8 mouse cellular contexts compared by ENCODE assay signal in genomic region chr6:51383769-51384755, GRCm38 (mm10). TPM values are rescaled to one million over a fixed set of nuclear protein-coding genes. Genes with fewer than 3 reads are reported as not detected.
DNase-seq lines count a peak whose midpoint lies in the region; ATAC-seq and TF ChIP-seq lines count a peak whose summit lies in the region.

No protein-coding gene starts in this region.

- no peaks in the 10 kb centered on the region for H3K4me1 ChIP-seq in hindbrain, postnatal 0 days (ENCODE audit: insufficient read depth, low read length)

- no peak overlapping the region for H3K9ac ChIP-seq in hindbrain, postnatal 0 days (replicated peaks; ENCODE audit: low read length)

- no peaks in the 10 kb centered on the region for H3K9me3 ChIP-seq in hindbrain, postnatal 0 days (ENCODE audit: low read length)

- peak; percentile 79 for TF ChIP-seq CTCF in gastrocnemius, adult 2 months (IDR thresholded peaks at IDR 0.05)
- TF ChIP-seq CTCF in hindbrain, postnatal 0 days (IDR thresholded peaks at IDR 0.05; ENCODE audit: low read depth) = peak; percentile 82

- peak; percentile 46; the same call in 1 of the 2 replicates for ATAC-seq in hindbrain, postnatal 0 days
- ATAC-seq in megakaryocyte, adult 5-6 weeks (ENCODE audit: poor library complexity, severe bottlenecking) = peak; percentile 88

- no peaks in the 10 kb centered on the region for H3K27me3 ChIP-seq in hindbrain, postnatal 0 days (ENCODE audit: insufficient read depth, low read length)

- DNase-seq in T-cell, adult 2 months (ENCODE audit: low spot score) = peak; percentile 77
- peak; percentile 86 to 92 for DNase-seq in cerebellum, postnatal 36 days
- peak; percentile 88 for DNase-seq in gastrocnemius, adult 2 months
- DNase-seq in hindbrain, postnatal 0 days (ENCODE audit: low spot score) = peak; percentile 98
- peak; percentile 83 to 92 for DNase-seq in left cerebral cortex, adult 18-20 months (ENCODE audit: low spot score in 2 of 2)
- peak; percentile 81 for DNase-seq in right cerebral cortex, adult 18-20 months
- peak; percentile 75 for DNase-seq in urinary bladder, postnatal 10 days (ENCODE audit: low spot score)

- peak overlapping the region; percentile 45 for H3K4me2 ChIP-seq in hindbrain, postnatal 0 days (ENCODE audit: low read depth, low read length)

- no peaks in the 10 kb centered on the region for H3K36me3 ChIP-seq in hindbrain, postnatal 0 days (ENCODE audit: insufficient read depth, low read length)

- no peak overlapping the region for H3K27ac ChIP-seq in gastrocnemius, adult 2 months
- peak overlapping the region; percentile 43 for H3K27ac ChIP-seq in hindbrain, postnatal 0 days

- 12% methylated on average over 26 of the region's 26 CpGs for WGBS in hindbrain, postnatal 0 days

- intact Hi-C loops in gastrocnemius, adult 2 months (cut with DNase I) = loop anchor here (1.0 to 5.0 kb wide), 5 partner anchors 123 to 833 kb away; no protein-coding TSS in a partner anchor

- H3K4me3 ChIP-seq in gastrocnemius, adult 2 months = peak overlapping the region; percentile 57
- 0 out of 2 replicates have a peak overlapping the region, but pooled peaks have one; percentile 11 for H3K4me3 ChIP-seq in hindbrain, postnatal 0 days (ENCODE audit: low read length)

RNA-seq across cellular contexts. Expression of gene Nfe2l3, which starts 48.4 kb away (rescaled TPM):
- total RNA-seq in gastrocnemius, adult 2 months (2021) = not detected
- 7.8 and 11.5 TPM in 2 replicates for total RNA-seq in hindbrain, postnatal 0 days (2014; rRNA removed)
- 5.2 and 5.3 TPM in 2 replicates for polyA plus RNA-seq in hindbrain, postnatal 0 days (2015; fragmentation: Nextera tagmentation; extraction: Ambion mirVana)
- total RNA-seq in left cerebral cortex, adult 18-20 months (2021) = 1 to 10 TPM; 1.8 to 1.9 TPM
- 0.11 TPM in 1 of 2 replicates, not detected in the other for total RNA-seq in megakaryocyte, adult 5-6 weeks (2015)
- total RNA-seq in megakaryocyte, adult 5-6 weeks (2017) = 0.48 TPM in 1 of 2 replicates, not detected in the other
